Mouse (Mus musculus) liver, postnatal 0 days (tissue): ENCODE data around the gene Gk5.

Experiments
- CTCF ChIP-seq: sonication (generic); IDR thresholded peaks from 2 replicates; pipeline ENCODE4 v1.5.1; 2016; ENCODE audit warnings: antibody characterized with exemption, low read depth
- EP300 ChIP-seq: IDR thresholded peaks from 2 replicates; pipeline ENCODE4 v1.6.1; 2016; ENCODE audit warnings: antibody characterized with exemption, low read depth, mild to moderate bottlenecking

DNA sequence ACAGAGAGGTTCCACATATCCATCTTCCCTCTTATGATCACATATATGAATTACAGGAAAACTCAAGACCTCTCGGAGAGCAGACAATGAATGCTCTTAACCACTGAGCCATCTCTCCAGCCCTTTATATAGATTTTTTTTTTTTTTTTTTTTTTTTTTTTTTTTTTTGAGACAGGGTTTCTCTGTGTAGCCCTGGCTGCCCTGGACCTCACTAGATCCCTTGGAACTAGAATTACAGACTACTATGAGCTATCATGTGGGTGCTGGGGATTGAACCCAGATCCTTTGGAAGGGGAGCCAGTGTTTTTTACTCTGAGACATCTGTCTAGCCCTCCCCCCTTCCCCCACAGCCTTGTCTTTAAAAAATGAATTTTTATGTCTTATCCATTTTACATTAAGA, 98.1 kb downstream of the Gk5 start:
- TF ChIP-seq CTCF (no peak), EP300 (no peak)
